Mouse (Mus musculus) cortical plate, adult 2 months (tissue): ENCODE results near the gene Usp4.

ENCODE experiments used
- CTCF ChIP-seq: fragments of 200-500 bp; IDR thresholded peaks from 2 replicates; pipeline ENCODE4 v1.5.1; 2011; ENCODE audit warnings: mild to moderate bottlenecking, control low read depth, low read length; ENCODE audit not compliant: insufficient read depth; ENCODE audit errors: extremely low read depth
- POLR2A ChIP-seq: fragments of 200-500 bp; IDR thresholded peaks from 2 replicates; pipeline ENCODE4 v1.6.1; 2011; ENCODE audit warnings: mild to moderate bottlenecking, low read length, control low read depth; ENCODE audit not compliant: insufficient read depth; ENCODE audit errors: extremely low read depth

- TF ChIP-seq CTCF (no peak), POLR2A (no peak)
Observed at GRCm38 (mm10) chr9:108340258-108341138, 7.2 kb upstream of the Usp4 start.
